Comparison of ENCODE assay signal across 7 mouse cellular contexts in the genomic region with DNA sequence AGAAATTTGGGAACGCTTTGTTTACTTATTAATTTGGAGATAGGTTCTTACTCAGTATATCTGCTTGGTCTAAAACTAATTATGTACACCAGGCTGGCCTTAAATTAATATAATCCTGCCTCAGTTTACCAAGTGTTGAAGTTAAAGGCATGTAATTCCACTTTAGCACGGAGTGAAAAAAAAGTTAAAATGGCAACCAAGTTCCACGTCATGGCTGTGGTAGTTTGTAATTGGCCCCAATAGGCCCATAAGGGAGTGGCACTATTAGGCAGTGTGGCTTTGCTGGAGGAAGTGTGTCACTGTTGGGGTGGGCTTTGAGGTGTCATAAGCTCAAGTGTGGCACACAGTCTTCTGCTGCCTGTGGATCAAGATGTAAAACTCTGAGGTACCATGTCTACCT. TPM values are rescaled to one million over a fixed set of nuclear protein-coding genes. Genes with fewer than 3 reads are reported as not detected.
DNase-seq lines count a peak whose midpoint lies in the region; ATAC-seq and TF ChIP-seq lines count a peak whose summit lies in the region.

No protein-coding gene starts in this region.

- peak overlapping the region; percentile 93; the same call in 1 of the 2 replicates for H3K9ac ChIP-seq in intestine, embryonic 16.5 days (ENCODE audit: low read depth, low read length)

- H3K4me3 ChIP-seq in testis, adult 2 months (ENCODE audit: control insufficient read depth, low read depth, low read length), result peak overlapping the region; percentile 99; the same call in 1 of the 2 replicates
- H3K4me3 ChIP-seq in embryonic facial prominence, embryonic 10.5 days, result peak overlapping the region; percentile 72
- H3K4me3 ChIP-seq in intestine, embryonic 16.5 days (ENCODE audit: low read length), result peak overlapping the region; percentile 97

- H3K36me3 ChIP-seq in testis, adult 2 months (ENCODE audit: control insufficient read depth, insufficient read depth, low read length), result no peaks in the 10 kb centered on the region
- peaks cover 9% of the 10 kb centered on the region for H3K36me3 ChIP-seq in embryonic facial prominence, embryonic 10.5 days (replicated peaks)
- no peaks in the 10 kb centered on the region for H3K36me3 ChIP-seq in intestine, embryonic 16.5 days (ENCODE audit: control insufficient read depth, insufficient read depth, low read length)

- no peak for TF ChIP-seq POLR2A in testis, adult 2 months (IDR thresholded peaks at IDR 0.05; ENCODE audit: control insufficient read depth, low read depth, low read length)

- no peaks in the 10 kb centered on the region for H3K9me3 ChIP-seq in embryonic facial prominence, embryonic 10.5 days
- no peaks in the 10 kb centered on the region for H3K9me3 ChIP-seq in intestine, embryonic 16.5 days (ENCODE audit: control insufficient read depth, low read length)

- ATAC-seq in intestine, embryonic 16.5 days, result no peak

- H3K27ac ChIP-seq in testis, adult 2 months (ENCODE audit: control insufficient read depth, insufficient read depth, low read depth, low read length), result no peak overlapping the region
- H3K27ac ChIP-seq in embryonic facial prominence, embryonic 10.5 days (replicated peaks), result no peak overlapping the region
- H3K27ac ChIP-seq in intestine, embryonic 16.5 days (ENCODE audit: low read length), result no peak overlapping the region

- no peaks in the 10 kb centered on the region for H3K27me3 ChIP-seq in testis, adult 2 months (ENCODE audit: control insufficient read depth, insufficient read depth, low read length)
- H3K27me3 ChIP-seq in embryonic facial prominence, embryonic 10.5 days (replicated peaks; ENCODE audit: low read depth, poor library complexity, severe bottlenecking), result no peaks in the 10 kb centered on the region
- no peaks in the 10 kb centered on the region for H3K27me3 ChIP-seq in intestine, embryonic 16.5 days (replicated peaks; ENCODE audit: control insufficient read depth, insufficient read depth, low read length)

- no peak for TF ChIP-seq CTCF in testis, adult 2 months (IDR thresholded peaks at IDR 0.05; ENCODE audit: control insufficient read depth, insufficient read depth, insufficient replicate concordance, low read depth, low read length)

- 61% methylated on average over 3 of the region's 3 CpGs for WGBS in embryonic facial prominence, embryonic 10.5 days
- 41% methylated on average over 3 of the region's 3 CpGs for WGBS in intestine, embryonic 16.5 days

- DNase-seq in testis, postnatal 14 days (ENCODE audit: low spot score), result no peak
- DNase-seq in embryonic facial prominence, embryonic 10.5 days (ENCODE audit: low spot score), result no peak
- peak; percentile 43 for DNase-seq in naive thymus-derived CD4-positive, alpha-beta T cell, adult 2 months (ENCODE audit: low read depth)
- DNase-seq in thymus, postnatal 25 days, result no peak
- no peak for DNase-seq in layer of hippocampus, postnatal 10 days (ENCODE audit: low spot score in 2 of 2)

- no peaks in the 10 kb centered on the region for H3K4me1 ChIP-seq in testis, adult 2 months (ENCODE audit: control insufficient read depth, insufficient read depth, low read length)
- H3K4me1 ChIP-seq in embryonic facial prominence, embryonic 10.5 days, result peaks cover 7% of the 10 kb centered on the region
- peaks cover 6% of the 10 kb centered on the region for H3K4me1 ChIP-seq in intestine, embryonic 16.5 days (ENCODE audit: control insufficient read depth, insufficient read depth, low read length)

- peak overlapping the region; percentile 75 for H3K4me2 ChIP-seq in intestine, embryonic 16.5 days (ENCODE audit: low read depth, low read length)

RNA-seq across cellular contexts. Expression of a gene that starts 1.0 kb away (rescaled TPM):
- polyA plus RNA-seq in testis, adult 2 months (2012; rRNA removed), result 10.0 and 16.8 TPM in 2 replicates
- polyA plus RNA-seq in embryonic facial prominence, embryonic 10.5 days (2016; fragmentation: Nextera tagmentation; extraction: Ambion mirVana), result 247 and 252 TPM in 2 replicates
- polyA plus RNA-seq in intestine, embryonic 16.5 days (2015; fragmentation: Nextera tagmentation; extraction: Ambion mirVana), result 156 and 171 TPM in 2 replicates
- total RNA-seq in layer of hippocampus, postnatal 10 days (2021), result 100 to 1,000 TPM; 131 to 133 TPM
